Mouse (Mus musculus) CD4-positive, CD25-positive, alpha-beta regulatory T cell, adult 2 months (primary cell): ENCODE data around the gene Vmn2r3.
"Not testable (repeated sequence)": the region's sequence is repeated elsewhere in the genome, so short reads cannot be mapped to it uniquely, and the experiment has no call there.

ENCODE experiments used
- DNase-seq: peaks from one replicate; pipeline ENCODE4 v3.0.0-alpha.2; 2012; ENCODE audit warnings: low read depth, low spot score

Vmn2r3 gene

GRCm38 (mm10) chr3:64289609-64290008 is at the start of gene Vmn2r3:
Gene Vmn2r3 (minus strand): TSS chr3:64289709.
- no peak for DNase-seq

DNA sequence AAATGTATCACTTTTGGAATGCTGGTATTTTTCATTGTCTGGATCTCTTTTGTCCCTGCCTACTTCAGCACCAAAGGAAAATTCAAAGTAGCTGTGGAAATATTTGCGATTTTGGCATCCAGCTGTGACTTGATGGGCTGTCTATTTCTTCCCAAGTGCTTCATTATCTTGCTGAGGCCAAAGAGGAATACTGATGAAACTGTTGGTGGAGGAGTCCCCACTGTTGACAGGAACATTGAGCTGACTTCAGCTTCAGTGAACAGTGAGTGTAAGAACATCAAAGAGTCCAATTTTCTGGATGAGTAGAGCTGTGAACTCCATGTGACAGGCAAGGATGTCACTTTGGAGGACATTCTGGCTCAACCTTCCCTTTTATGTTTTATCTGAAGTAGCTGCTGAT is 43.0 kb upstream of the Vmn2r3 start:
- DNase-seq, result no peak

DNA sequence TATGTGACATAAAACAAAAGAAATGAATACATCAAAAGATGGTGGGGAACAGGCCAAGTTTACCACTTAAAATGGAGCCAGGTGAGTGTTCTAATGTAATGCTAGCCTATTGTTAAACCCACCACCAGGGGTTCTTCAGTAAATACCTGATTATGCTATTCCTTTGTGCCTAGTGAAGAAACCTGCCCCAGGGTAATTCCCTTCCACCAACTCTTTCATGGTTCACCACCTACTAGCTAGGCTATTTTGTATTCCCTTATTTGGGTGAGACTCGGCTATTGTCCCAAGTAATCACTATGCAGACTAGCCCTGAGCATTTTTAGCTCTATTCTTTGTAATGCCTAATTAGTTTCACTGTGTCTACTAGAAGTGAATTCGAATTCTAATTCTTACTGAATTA is 32.3 kb upstream of the Vmn2r3 start:
- DNase-seq, result no peak

- no peak for DNase-seq
Observed at GRCm38 (mm10) chr3:64306799-64307198, 17.3 kb upstream of the Vmn2r3 start.

DNA sequence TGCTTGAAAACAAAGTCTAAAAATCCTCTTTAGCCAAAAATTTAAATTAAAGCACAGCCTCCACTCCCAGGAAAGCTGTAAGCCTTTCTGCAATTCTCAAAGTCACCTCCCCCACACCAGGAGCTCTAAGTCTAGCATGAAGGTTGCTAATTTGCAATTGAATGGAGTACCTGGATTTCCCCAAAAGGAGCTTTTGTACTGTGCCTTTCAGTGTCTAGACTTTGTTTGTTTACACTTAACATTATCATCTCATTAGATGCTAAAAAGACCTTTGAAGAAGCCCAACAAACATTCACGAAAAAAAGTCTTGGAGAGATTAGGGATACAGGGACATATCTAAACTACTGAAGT is 23.8 kb downstream of the Vmn2r3 start:
- no peak for DNase-seq

- DNase-seq, result not testable (repeated sequence)
Observed at GRCm38 (mm10) chr3:64265056-64265761, 24.3 kb downstream of the Vmn2r3 start.

- DNase-seq, result no peak
Observed at GRCm38 (mm10) chr3:64259582-64259981, 29.9 kb downstream of the Vmn2r3 start.

- DNase-seq, result no peak
Observed at GRCm38 (mm10) chr3:64251646-64252045, 37.9 kb downstream of the Vmn2r3 start.

- not testable (repeated sequence) for DNase-seq
Observed at GRCm38 (mm10) chr3:64250461-64250860, 39.0 kb downstream of the Vmn2r3 start.

- DNase-seq, result not testable (repeated sequence)
Observed at GRCm38 (mm10) chr3:64235459-64235858, 54.0 kb downstream of the Vmn2r3 start.

GRCm38 (mm10) chr3:64233655-64234054 is 55.9 kb downstream of the Vmn2r3 start:
- DNase-seq, result not testable (repeated sequence)

GRCm38 (mm10) chr3:64227243-64227642 is 62.3 kb downstream of the Vmn2r3 start:
- DNase-seq, result no peak
